Mouse (Mus musculus): ENCODE results near the gene Frs3.

DNA sequence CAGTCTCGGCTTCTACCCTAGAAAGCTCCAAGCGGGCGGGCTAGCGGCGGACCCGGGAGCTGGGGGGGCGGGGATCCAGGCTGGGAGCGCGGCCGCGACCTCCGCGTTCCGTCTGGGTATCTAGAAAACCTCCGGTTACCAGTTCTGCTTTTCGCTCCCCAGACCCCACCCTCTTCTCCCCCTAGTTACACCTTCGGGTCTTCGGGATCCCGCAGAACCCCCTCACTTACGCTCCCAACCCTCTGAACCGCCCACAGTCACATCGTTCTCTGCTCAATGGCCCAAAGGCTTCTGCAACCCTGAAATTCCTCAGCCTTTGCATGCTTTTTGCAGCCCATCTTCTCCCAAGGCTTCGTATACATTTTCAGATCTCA is 6.5 kb downstream of the Frs3 start:
- TF ChIP-seq CTCF (IDR thresholded peaks at IDR 0.05; ENCODE audit: borderline replicate concordance, insufficient read depth, low read depth, low read length) (no peak), POLR2A (IDR thresholded peaks at IDR 0.05; ENCODE audit: borderline replicate concordance, insufficient read depth, low read length) (no peak)
